Mouse (Mus musculus) neutrophil, adult 5-6 weeks (primary cell): ENCODE data around the gene Socs3. TPM values are rescaled to one million over a fixed set of nuclear protein-coding genes. Genes with fewer than 3 reads are reported as not detected.

Experiments used
- ATAC-seq: fragments of 151-379, 151-347 bp; 2 replicates; pipeline ENCODE4 v1.8.0; 2017; ENCODE audit warnings: mild to moderate bottlenecking, moderate TSS enrichment; ENCODE audit not compliant: insufficient number of reproducible peaks, poor library complexity, low FRiP score, severe bottlenecking; ENCODE audit errors: extremely low read depth
- total RNA-seq: library from RNA; stranded (forward); fragments of 200-1000 nt; gene quantifications from 2 replicates; pipeline ENCODE4 v1.2.3, GENCODE M21; 2017

The Socs3 gene
- total RNA-seq, 1 experiment from 2014 or later = 252 TPM

GRCm38 (mm10) chr11:117975211-117975967 lies 5.5 kb upstream of the Socs3 start:
- ATAC-seq = no peak

- no peak for ATAC-seq
Observed at GRCm38 (mm10) chr11:117974327-117975125, 4.7 kb upstream of the Socs3 start.

- ATAC-seq = no peak
Observed at GRCm38 (mm10) chr11:117973569-117973968, 3.7 kb upstream of the Socs3 start.

- no peak for ATAC-seq
Observed at GRCm38 (mm10) chr11:117972656-117973558, 3.1 kb upstream of the Socs3 start.

GRCm38 (mm10) chr11:117971646-117972242 lies 1.9 kb upstream of the Socs3 start:
- ATAC-seq = no peak

GRCm38 (mm10) chr11:117971100-117971499 lies 1.3 kb upstream of the Socs3 start:
- no peak for ATAC-seq

- peak; percentile 70 for ATAC-seq
Observed at GRCm38 (mm10) chr11:117969100-117969944, 525 bp downstream of the Socs3 start.

- ATAC-seq = no peak
Observed at GRCm38 (mm10) chr11:117968716-117969099, 1.1 kb downstream of the Socs3 start.

GRCm38 (mm10) chr11:117968016-117968671 lies 1.7 kb downstream of the Socs3 start:
- no peak for ATAC-seq

GRCm38 (mm10) chr11:117967249-117968015 lies 2.4 kb downstream of the Socs3 start:
- no peak for ATAC-seq

- ATAC-seq = no peak
Observed at GRCm38 (mm10) chr11:117966506-117967100, 3.2 kb downstream of the Socs3 start.

- no peak for ATAC-seq
Observed at GRCm38 (mm10) chr11:117965561-117965981, 4.3 kb downstream of the Socs3 start.

GRCm38 (mm10) chr11:117965052-117965451 lies 4.8 kb downstream of the Socs3 start:
- no peak for ATAC-seq

- ATAC-seq = no peak
Observed at GRCm38 (mm10) chr11:117964294-117964693, 5.6 kb downstream of the Socs3 start.

- ATAC-seq = no peak
Observed at GRCm38 (mm10) chr11:117963872-117964271, 6.0 kb downstream of the Socs3 start.

GRCm38 (mm10) chr11:117963091-117963793 lies 6.6 kb downstream of the Socs3 start:
- ATAC-seq = peak; percentile 79
